Mouse (Mus musculus): ENCODE measurements around the gene Yipf3.

Gene Yipf3

DNA sequence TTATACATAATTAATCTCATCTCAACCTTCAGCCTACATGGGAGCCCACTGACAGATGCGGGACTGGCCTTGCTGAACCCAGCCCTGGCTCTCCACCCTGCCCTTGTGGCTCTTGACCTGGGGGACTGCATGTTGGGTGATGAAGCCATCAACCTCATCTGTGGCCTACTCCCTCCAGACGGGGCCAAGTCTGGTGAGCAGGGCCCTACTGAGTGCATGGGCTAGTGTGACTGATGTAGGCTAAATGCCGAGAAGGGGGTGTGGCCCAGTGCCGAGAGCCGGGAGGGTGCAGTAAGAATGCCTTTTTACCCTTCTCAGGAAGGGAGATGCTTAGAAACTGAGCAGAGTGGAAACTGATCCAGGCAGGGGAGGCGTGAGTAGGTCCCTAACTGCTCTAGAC is 7.3 kb downstream of the Yipf3 start:
- DNase-seq (ENCODE audit: low read depth): no peak

GRCm38 (mm10) chr17:46258279-46259053 is 10.6 kb downstream of the Yipf3 start:
- DNase-seq (ENCODE audit: low read depth): no peak

- DNase-seq (ENCODE audit: low read depth): no peak
These were observed 11.8 kb downstream of the Yipf3 start for GRCm38 (mm10) chr17:46259675-46260074.

DNA sequence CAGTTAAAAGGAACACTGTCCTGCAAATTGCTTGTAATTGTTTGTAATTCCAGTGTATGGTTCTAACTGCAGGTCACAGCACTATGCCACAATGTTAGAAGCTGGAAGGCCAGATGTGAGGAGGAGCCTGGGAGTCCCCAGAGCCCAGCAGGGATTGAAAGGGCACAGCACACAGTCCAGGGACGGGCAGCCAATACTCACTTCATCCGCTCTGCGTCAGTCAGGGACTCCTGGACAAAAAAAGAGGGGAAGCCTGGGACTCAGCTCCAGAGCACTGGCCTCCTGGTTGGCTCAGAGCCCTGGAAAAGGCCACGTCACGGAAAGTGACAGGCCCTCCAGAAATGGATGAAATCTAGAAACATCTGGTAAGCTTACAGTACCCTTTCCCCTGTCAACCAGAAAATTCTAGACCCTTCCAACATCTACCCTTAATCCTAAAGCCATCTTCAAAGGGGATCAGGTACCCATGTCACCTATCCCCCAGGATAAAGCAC is 14.4 kb downstream of the Yipf3 start:
- no peak for DNase-seq (ENCODE audit: low read depth)

DNA sequence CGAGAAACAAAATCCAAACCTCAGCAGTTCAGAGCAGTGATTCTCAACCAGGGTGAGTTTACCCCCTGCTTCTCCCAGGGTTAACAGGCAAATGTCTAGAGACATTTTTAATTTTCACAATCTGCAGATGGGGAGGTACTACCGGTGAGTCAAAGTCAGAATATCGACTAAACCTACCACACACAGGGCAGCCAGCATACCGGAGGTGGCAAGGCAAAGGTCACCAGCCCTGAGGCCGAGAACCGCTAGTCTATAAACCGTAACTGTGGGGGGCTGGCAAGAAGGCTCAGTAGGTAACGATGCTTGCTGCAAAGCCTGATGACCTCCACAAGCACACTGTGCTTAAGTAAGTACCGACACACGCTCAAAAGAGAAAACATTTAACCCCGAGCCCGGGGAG is 17.6 kb downstream of the Yipf3 start:
- no peak for DNase-seq (ENCODE audit: low read depth)

- peak; percentile 65 for DNase-seq (ENCODE audit: low read depth)
These were observed 18.2 kb downstream of the Yipf3 start for GRCm38 (mm10) chr17:46265918-46266618.

GRCm38 (mm10) chr17:46266986-46267385 is 19.1 kb downstream of the Yipf3 start:
- no peak for DNase-seq (ENCODE audit: low read depth)

DNA sequence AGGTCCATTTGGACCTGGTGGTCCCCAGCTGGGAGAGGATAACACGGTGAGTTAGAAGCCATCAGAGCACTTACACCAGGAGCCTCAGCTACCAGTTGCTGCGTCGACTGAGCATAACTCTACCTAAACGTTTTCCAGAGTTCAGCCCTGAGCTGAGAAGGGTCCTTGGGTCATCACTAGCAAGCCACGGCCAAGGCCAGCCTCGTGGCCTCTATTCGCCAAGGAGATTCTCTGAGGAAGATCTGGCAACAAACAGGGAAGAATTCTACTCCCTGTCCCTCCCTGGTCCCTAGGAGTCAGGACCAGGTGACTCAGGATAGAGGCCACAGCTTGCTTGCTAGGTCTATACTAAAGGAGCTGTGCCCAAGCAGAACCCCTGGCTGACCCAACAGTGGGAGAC is 19.6 kb downstream of the Yipf3 start:
- DNase-seq (ENCODE audit: low read depth): no peak

DNA sequence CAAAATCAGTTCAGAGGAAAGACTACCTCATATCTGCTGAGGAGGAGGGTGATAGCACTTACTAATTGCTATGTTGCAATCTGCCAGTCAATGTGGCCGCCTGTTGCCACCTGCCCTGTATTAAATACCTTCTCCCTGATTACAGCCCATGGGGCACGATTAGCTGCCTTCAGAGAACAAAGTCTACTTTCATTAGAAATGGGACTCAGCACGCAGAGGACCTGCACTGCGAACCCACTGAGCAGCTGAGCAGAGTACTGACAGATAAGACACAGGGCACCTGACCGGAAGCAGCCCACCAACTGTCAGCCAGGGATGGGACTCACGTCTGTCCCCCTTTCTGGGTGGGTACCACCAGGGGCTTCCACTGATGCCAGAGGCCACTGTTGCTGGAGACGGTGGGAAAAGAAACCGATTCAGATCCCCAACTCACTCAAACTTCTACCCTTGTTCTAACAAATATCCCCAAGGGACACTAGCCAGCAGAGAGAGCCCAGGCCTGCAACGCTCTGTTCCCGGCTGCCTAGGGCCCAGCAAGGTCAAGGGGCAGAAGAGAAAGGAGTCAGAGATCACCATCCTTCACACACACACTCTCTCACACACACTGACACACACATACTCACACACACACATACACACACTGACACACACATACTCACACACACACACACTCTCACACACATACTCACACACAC is 20.3 kb downstream of the Yipf3 start:
- DNase-seq (ENCODE audit: low read depth): no peak

GRCm38 (mm10) chr17:46269771-46270534 is 22.1 kb downstream of the Yipf3 start:
- DNase-seq (ENCODE audit: low read depth): no peak

DNA sequence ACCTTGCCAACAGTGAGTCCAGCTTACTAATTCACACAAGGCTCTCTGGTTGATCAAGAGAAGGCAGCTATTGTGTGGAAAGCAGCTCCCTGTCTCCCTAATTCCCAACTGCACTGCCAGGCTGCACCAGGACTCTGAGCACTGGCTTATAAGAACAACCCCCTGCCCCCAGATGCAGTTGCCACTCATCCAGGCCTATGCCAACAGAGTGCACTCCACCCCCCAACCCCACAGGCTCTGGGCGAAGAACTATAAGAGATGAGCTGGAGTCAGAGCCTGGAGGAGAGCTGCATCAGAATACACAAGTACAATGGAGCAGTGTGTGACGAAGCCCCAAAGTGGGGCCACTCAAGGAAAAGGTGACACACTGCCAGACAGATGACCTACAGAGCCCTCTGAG is 24.2 kb downstream of the Yipf3 start:
- no peak for DNase-seq (ENCODE audit: low read depth)

DNA sequence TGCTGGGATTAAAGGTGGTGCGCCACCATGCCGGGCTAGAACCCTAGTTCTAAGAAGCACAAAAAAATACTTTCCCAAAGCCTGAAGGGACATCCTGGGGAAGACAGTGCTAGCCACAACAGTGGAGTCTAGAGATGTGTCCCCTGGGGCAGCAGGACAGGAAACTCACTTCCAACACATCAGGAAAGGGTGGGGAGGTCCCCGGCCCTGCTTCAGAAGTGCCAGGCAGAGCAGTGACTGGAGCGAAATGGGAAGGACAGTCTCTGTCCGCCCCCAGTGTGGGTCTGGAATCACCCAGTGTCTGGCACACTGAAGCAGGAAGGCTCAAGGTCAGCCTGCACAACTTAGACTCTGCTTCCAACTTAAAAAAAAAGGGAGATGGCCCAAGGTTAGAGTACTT is 24.8 kb downstream of the Yipf3 start:
- DNase-seq (ENCODE audit: low read depth): no peak

DNA sequence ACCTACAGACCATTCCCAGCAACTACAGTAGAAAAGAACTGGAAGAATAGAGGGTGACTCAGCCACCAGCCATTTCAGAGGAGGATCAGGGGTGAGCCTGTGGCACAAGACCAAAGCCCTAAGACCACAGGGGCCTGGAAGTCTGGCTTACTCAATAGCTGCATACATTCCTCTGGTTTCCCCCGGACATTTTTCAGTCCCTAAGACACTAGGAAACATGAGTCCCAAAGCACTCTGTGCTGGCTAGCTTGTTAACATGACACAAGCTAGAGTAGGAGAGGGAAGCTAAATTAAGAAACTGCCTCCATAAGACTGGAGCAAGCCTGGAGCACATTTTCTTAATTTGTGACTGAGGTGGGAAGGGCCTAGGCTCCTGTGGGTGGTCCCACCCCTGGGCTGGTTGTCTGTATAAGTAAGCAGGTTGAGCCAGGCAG is 25.9 kb downstream of the Yipf3 start:
- DNase-seq (ENCODE audit: low read depth): peak; percentile 12

DNA sequence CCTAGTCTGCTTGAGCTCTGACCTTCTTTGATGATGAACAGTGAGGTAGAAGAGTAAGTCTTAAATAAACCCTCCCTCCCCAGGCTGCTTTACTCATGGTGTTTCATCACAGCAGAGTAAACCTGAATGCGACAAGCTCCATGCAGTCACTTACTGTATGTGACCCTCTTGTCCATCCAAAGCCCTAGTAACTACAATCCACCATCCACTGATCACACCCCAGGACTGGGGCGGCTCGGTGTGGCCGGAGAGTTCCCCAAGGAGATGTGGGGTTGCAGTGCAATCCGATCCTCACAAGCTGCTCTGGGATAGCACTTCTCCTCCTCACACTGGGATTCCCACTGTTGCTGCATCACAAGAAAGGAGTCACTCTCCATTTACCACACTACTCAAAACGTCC is 26.6 kb downstream of the Yipf3 start:
- no peak for DNase-seq (ENCODE audit: low read depth)

DNA sequence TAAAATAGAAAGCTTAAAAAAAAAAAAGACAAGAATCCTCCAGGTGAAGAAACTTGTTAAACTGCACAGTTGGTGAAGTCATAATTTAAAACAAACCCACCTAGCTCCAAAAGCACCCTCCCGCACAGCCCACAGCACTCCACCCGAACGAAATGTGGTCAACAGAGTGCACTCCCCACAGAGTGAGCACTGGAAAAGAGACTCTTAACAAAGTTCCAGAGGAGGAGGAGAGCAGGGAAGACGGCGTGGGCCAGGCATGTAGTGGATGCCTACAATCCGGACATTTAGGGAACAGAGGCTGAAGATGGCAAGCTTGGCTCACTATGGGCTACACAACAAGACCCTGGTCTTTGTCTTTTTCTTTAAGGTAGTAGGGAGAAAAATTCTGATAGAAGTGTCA is 27.2 kb downstream of the Yipf3 start:
- no peak for DNase-seq (ENCODE audit: low read depth)

DNA sequence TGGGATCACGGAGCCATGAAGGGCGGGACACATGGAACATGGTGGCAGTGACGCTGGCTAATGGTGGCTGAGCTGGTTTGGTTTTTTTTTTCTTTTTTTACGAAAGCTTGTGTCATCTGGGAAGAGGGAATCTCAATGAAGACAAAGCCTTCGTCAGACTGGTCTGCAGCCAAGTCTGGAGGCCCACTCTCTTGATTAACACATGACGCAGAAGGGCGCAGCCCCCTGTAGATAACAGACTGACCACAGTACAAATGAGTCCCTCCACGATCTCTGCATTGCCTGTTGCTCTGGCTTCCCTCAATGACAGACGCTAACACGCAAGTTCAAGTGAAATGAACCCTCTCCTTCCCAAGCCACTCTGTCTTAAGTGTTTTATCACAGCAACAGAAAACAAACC is 27.6 kb downstream of the Yipf3 start:
- DNase-seq (ENCODE audit: low read depth): no peak

- no peak for DNase-seq (ENCODE audit: low read depth)
These were observed 29.7 kb downstream of the Yipf3 start for GRCm38 (mm10) chr17:46277586-46277985.

- no peak for DNase-seq (ENCODE audit: low read depth)
These were observed 30.3 kb downstream of the Yipf3 start for GRCm38 (mm10) chr17:46278011-46278765.

DNA sequence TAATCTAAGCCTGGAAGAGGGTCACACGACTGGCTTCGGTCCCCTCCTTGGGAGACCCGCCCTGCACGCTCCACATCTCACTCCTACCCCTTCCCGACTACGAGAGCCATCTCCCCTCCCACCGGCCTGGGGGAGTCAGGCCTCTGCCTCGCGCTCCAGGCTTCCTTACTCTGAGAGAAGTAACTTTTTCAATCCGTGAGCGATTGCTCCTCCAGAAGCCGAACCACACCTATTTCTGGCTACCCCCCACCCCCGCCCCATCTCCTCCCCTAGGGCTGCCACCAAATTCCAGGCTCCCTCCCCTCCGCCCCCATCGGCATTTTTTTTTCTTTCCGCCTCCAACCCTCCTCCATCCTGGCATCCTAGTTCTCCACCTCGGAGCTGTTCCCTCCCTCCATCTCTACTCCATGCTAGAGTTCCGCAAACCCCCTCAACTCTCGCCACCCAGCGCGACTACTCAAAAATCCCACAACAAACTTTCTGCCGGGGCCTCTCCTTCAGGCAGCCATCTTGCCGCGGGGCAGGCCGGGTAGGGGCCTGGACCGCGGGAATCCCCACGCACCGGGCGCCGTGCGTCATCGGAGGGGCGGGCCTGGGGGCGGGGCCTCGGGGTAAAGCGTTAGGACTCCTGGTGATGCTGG is 34.7 kb downstream of the Yipf3 start, which contains the start of gene Tjap1:
Gene Tjap1 (minus strand): TSS at position 544 of the 641 bp plus-strand sequence.
- DNase-seq (ENCODE audit: low read depth): peak; percentile 78

- DNase-seq (ENCODE audit: low read depth): no peak
These were observed 35.3 kb downstream of the Yipf3 start for GRCm38 (mm10) chr17:46283140-46283539.

DNA sequence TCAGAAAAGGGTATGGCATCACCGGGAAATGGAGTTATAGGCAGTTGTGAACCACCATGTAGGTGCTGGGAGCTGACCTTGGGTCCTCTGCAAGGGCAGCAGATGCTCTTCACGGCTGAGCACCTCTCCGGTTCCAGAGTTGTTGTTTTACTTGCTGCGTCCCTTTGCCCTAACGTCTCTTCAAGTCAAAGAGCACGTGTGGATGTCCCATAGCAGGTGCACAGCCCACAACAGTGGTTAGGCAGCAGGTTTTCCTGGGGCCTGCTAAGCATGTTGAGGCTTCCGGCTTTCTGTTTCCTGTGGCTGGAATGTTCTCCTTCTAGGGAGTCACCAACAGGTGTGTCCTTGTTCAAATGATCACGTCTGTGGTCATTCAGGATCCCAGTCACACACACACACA is 36.0 kb downstream of the Yipf3 start:
- DNase-seq (ENCODE audit: low read depth): no peak
